Mouse (Mus musculus) left cerebral cortex, postnatal 4 days (tissue): ENCODE measurements around the gene Cstf2t. TPM values are rescaled to one million over a fixed set of nuclear protein-coding genes. Genes with fewer than 3 reads are reported as not detected.

Experiments
- DNase-seq: peaks from one replicate; pipeline ENCODE4 v3.0.0-alpha.2; 2022
- intact Hi-C: fragments of 180-260 bp; cut with DNase I; formaldehyde crosslinking; loops from one replicate; pipeline ENCODE4 v1.15.1; 2025
- total RNA-seq, 2 experiments: library from RNA; stranded (reverse); gene quantifications; 2 replicates each; pipeline ENCODE4 v1.2.3; 2021

The Cstf2t gene
- total RNA-seq, 2 experiments from 2014 or later, result 63.9 to 70.0 TPM

DNA sequence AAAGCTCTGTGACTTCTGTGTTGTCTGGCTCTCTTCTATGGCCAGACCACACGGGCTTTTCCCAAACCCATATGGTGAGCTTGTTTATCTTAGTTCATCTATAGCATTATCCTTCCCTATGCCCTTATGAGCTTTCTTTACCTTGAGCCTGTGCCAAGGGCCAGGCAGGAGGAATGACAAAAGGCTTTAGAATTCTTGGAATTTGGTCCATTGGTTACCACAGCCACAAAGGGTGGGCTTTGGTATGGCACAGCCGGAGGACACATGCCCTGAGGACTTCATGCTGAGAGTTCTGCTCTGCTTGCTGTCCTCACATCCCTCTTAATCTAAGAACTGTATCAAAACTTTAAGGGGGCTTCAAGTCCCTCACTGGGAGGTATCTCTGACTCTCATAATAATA, 53.7 kb downstream of the Cstf2t start:
- no peak for DNase-seq
- intact Hi-C loops, result no loop called here
